Mouse (Mus musculus) limb, embryonic 12.5 days (tissue): ENCODE data around the gene Adgre1. TPM values are rescaled to one million over a fixed set of nuclear protein-coding genes. Genes with fewer than 3 reads are reported as not detected.
"Not testable (repeated sequence)": the region's sequence is repeated elsewhere in the genome, so short reads cannot be mapped to it uniquely, and the experiment has no call there.

Experiments used
- ATAC-seq: fragments of 200-750 bp; cut with Nextera tagmentation; 2 replicates; pipeline ENCODE4 v1.8.0; 2017; ENCODE audit warnings: low read depth, moderate TSS enrichment; ENCODE audit not compliant: insufficient number of reproducible peaks, insufficient read depth, low FRiP score, low TSS enrichment
- H3K27ac ChIP-seq: fragments of 300-500 bp; sonication (generic); 2 replicates; pipeline ENCODE4 v1.5.1; 2016; ENCODE audit warnings: mild to moderate bottlenecking, moderate library complexity
- H3K27me3 ChIP-seq: fragments of 300-500 bp; sonication (generic); 2 replicates; pipeline ENCODE4 v1.6.1; 2016; ENCODE audit warnings: mild to moderate bottlenecking, moderate library complexity
- H3K36me3 ChIP-seq: fragments of 300-500 bp; sonication (generic); 2 replicates; pipeline ENCODE4 v1.6.1; 2016; ENCODE audit warnings: mild to moderate bottlenecking, moderate library complexity
- H3K4me1 ChIP-seq: fragments of 300-500 bp; sonication (generic); replicated peaks from 2 replicates; pipeline ENCODE4 v1.6.1; 2016
- H3K4me2 ChIP-seq: fragments of 300-500 bp; sonication (generic); 2 replicates; pipeline ENCODE4 v1.6.1; 2016; ENCODE audit warnings: mild to moderate bottlenecking, moderate library complexity
- H3K4me3 ChIP-seq: fragments of 300-500 bp; sonication (generic); replicated peaks from 2 replicates; pipeline ENCODE4 v1.5.1; 2016; ENCODE audit warnings: mild to moderate bottlenecking
- H3K9ac ChIP-seq: fragments of 300-500 bp; sonication (generic); replicated peaks from 2 replicates; pipeline ENCODE4 v1.6.1; 2016; ENCODE audit warnings: mild to moderate bottlenecking, moderate library complexity
- H3K9me3 ChIP-seq: fragments of 300-500 bp; sonication (generic); 2 replicates; pipeline ENCODE4 v1.6.1; 2016; ENCODE audit warnings: mild to moderate bottlenecking, moderate library complexity
- WGBS: fragments of 180-500 bp; shearing (Covaris S2); methylation state at CpG from one replicate; pipeline ENCODE4 v1.1.7; 2016; 5-methylcytosine and 5-hydroxymethylcytosine counted together
- polyA plus RNA-seq: library from polyadenylated mRNA; unstranded; fragments of >200 nt; fragmentation: Nextera tagmentation; extraction: Ambion mirVana; gene quantifications from 2 replicates; pipeline ENCODE4 v1.2.1, GENCODE M21; 2016

Gene Adgre1
- polyA plus RNA-seq = 3.4 and 4.0 TPM in 2 replicates

DNA sequence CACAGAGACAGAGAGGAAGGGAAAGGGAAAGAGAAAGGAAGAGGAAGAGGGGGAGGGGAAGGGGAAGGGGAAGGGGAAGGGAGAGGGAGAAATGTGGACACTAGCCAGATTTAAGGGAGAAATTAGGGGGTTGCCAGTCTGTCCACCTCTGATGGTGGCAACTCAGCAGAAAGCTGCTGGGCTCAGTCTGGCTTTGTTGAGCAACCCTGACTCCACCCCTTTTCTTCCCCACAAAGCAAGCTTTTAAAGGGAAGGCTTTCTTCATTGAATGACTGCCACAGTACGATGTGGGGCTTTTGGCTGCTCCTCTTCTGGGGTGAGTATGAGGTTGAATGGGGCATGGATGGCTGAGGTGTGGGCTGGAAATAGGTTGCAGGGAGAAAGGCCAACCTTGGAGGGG lies at the start of gene Adgre1:
Adgre1 (plus strand) TSS at position 251 of the 400 bp plus-strand sequence.
- ATAC-seq = no peak
- no peak within 1 kb of the TSS for H3K27ac ChIP-seq
- WGBS = 33% methylated on average over 1 of the region's 1 CpGs

DNA sequence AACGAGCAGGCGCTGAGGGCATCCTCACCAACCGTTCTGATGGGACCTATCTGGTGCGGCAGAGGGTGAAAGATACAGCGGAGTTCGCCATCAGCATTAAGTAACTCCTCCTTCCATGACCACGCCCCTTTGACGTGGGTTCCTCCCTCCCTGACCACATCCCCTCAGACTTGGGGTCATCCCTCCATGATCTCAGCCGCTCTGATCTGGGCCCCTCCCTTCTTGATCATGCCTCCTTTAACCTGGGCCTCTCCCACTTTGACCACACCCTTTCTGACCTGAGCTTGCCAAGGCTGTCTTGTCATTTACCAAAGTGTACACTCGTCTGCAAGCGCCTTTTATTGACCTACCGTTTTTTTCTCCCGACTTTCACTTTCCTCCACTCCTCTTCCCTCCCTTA lies 46.7 kb upstream of the Adgre1 start:
- Histone ChIP-seq H3K4me3 (no peak overlapping the region), H3K9ac (no peak overlapping the region), H3K27me3 (no peaks in the 10 kb centered on the region), H3K27ac (no peak overlapping the region), H3K4me1 (no peaks in the 10 kb centered on the region), H3K36me3 (no peaks in the 10 kb centered on the region), H3K9me3 (no peaks in the 10 kb centered on the region), H3K4me2 (no peak overlapping the region)
- ATAC-seq = no peak
- 33% methylated on average over 13 of the region's 13 CpGs for WGBS

More for the DNA sequence above, at the start of gene Adgre1:
- H3K9ac ChIP-seq = no peak within 1 kb of the TSS
- no peak within 1 kb of the TSS for H3K4me2 ChIP-seq
- no peaks in the 10 kb centered on the region for H3K9me3 ChIP-seq
- H3K4me3 ChIP-seq = no peak within 1 kb of the TSS
- no peaks in the 10 kb centered on the region for H3K36me3 ChIP-seq
- H3K27me3 ChIP-seq = no peaks in the 10 kb centered on the region
- H3K4me1 ChIP-seq = no peaks in the 10 kb centered on the region

DNA sequence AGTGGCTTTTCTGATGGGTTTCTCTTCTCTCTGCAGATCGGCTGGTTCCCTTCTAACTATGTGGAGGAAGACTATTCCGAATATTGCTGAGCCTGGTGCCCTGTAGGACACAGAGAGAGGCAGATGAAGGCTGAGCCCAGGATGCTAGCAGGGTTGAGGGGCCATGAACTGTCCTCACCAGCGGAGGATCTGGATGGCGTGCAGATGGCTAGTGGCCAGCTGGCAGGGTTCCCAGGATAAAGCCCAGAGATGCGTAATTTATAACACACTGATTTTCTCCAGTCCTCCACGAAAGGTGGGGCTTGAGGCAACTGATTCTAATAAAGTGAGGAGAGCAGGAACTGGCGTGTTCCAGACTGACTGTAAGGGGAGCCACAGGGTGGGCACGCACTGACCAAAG lies 30.9 kb upstream of the Adgre1 start:
- no peaks in the 10 kb centered on the region for H3K27me3 ChIP-seq
- no peak overlapping the region for H3K9ac ChIP-seq
- H3K36me3 ChIP-seq = no peaks in the 10 kb centered on the region
- no peak overlapping the region for H3K4me3 ChIP-seq
- H3K9me3 ChIP-seq = no peaks in the 10 kb centered on the region
- no peaks in the 10 kb centered on the region for H3K4me1 ChIP-seq
- WGBS = 76% methylated on average over 8 of the region's 8 CpGs
- no peak for ATAC-seq
- no peak overlapping the region for H3K4me2 ChIP-seq
- no peak overlapping the region for H3K27ac ChIP-seq

DNA sequence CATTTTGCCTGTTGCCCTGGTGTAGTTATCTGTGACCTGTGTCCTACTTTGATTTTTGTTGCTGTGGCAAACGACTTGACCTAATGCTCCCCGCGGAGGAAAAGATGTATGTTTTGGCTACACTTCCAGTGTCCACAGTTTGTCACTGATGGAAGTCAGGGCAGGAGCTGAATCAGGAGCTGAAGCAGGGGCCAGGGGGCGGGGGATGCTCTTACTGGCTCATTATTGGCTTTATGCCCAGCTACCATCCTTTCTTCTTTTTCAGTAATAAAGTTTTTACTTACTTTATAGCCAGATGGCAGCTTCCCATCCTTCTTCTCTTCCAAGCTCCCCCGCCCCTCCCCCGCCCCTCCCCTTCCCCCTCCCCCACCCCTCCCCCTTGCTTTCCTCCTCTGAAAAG lies 29.5 kb upstream of the Adgre1 start:
- ATAC-seq = no peak

DNA sequence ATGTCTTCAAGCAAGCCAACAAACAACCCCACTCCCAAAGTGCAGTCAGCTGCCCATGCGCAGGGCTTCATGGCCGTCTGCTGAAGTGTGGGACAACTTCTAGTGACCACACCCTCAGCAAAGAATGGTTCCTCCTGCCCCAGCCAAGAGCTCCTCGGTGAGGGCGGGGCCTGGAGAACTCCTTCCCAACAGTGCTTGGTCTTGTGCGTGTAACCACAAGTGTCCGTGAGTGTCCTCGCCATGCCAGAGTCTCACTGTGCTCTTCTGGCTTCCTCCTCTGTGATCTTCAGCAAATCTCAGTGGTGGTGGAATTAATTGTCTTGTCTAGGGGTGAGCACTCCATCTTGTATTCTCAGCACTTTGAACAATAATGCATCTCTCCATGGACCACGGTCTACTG lies 27.5 kb upstream of the Adgre1 start:
- Histone ChIP-seq H3K36me3 (no peaks in the 10 kb centered on the region), H3K4me2 (no peak overlapping the region), H3K9me3 (no peaks in the 10 kb centered on the region), H3K27ac (no peak overlapping the region), H3K4me3 (no peak overlapping the region), H3K4me1 (no peaks in the 10 kb centered on the region), H3K9ac (no peak overlapping the region), H3K27me3 (0 out of 2 replicates have a peak, but pooled peaks cover 2% of the 10 kb centered on the region)
- WGBS = 90% methylated on average over 8 of the region's 8 CpGs
- no peak for ATAC-seq

More for the DNA sequence above, 29.5 kb upstream of the Adgre1 start:
- H3K4me1 ChIP-seq = no peaks in the 10 kb centered on the region
- no peak overlapping the region for H3K4me2 ChIP-seq
- H3K9me3 ChIP-seq = no peaks in the 10 kb centered on the region
- 0 out of 2 replicates have a peak, but pooled peaks cover 2% of the 10 kb centered on the region for H3K27me3 ChIP-seq
- no peaks in the 10 kb centered on the region for H3K36me3 ChIP-seq
- 61% methylated on average over 4 of the region's 6 CpGs for WGBS
- no peak overlapping the region for H3K9ac ChIP-seq
- H3K27ac ChIP-seq = no peak overlapping the region
- H3K4me3 ChIP-seq = no peak overlapping the region

DNA sequence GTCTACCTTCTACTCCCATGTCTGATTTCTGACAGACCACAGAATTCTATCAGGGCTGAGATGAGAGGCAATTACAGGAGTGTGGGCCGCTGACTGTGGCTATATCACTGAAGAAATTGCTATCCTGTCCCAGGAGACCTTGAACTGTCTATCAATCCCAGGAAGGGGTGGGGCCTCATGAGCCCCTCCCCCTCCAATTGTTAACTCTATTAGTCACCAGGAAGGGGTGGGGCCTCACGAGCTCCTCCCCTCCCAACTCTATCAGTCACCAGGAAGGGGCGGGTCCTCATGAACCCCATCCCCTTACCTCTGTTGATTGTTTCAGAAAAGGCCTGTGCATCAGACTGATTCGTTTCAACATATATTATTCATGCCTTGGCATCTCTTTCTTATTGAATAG lies 26.2 kb upstream of the Adgre1 start:
- H3K4me1 ChIP-seq = no peaks in the 10 kb centered on the region
- H3K27ac ChIP-seq = no peak overlapping the region
- H3K36me3 ChIP-seq = no peaks in the 10 kb centered on the region
- WGBS = 73% methylated on average over 4 of the region's 4 CpGs
- no peaks in the 10 kb centered on the region for H3K9me3 ChIP-seq
- H3K27me3 ChIP-seq = 0 out of 2 replicates have a peak, but pooled peaks cover 2% of the 10 kb centered on the region
- ATAC-seq = no peak
- H3K9ac ChIP-seq = no peak overlapping the region
- no peak overlapping the region for H3K4me3 ChIP-seq
- no peak overlapping the region for H3K4me2 ChIP-seq

DNA sequence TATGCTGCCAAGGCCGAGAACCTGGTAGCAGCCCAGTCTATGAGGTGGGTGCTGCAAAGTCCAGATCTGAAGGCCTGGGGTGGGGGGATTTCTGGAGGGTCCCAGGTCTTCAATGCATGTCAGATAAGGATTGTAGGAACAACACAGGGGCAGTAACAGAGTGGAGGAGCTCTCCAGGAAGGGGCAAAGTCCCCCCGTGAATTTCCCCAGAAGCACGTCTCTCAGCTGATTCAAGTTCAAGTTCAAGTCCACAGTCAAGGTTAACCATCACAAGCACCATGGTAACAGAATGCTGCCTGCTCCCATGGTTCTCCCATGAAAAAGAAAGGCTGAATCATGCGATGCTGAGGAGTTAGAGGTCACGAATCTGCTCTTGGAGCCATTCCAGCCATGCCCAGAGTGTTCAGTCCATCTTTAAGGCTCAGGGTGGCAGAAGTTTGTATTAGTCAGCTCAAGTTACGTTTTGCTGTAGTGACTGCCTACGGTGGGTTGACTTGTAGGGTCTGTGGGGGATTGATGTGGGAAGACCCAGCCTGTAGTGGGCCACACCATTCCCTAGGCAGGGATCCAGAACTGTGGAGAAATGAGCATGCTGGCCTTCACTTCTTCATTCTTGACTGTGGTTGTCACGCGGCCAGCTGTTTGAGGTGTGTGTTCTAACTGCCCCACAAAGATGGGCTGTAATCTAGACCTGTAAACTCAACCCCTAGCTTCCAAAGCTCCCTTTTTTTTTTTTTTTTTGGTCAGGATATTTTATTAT lies 24.3 kb upstream of the Adgre1 start:
- no peaks in the 10 kb centered on the region for H3K4me1 ChIP-seq
- 68% methylated on average over 9 of the region's 9 CpGs for WGBS
- H3K36me3 ChIP-seq = no peaks in the 10 kb centered on the region
- ATAC-seq = no peak
- no peaks in the 10 kb centered on the region for H3K9me3 ChIP-seq
- H3K9ac ChIP-seq = no peak overlapping the region
- H3K27me3 ChIP-seq = 0 out of 2 replicates have a peak, but pooled peaks cover 2% of the 10 kb centered on the region
- no peak overlapping the region for H3K27ac ChIP-seq
- H3K4me3 ChIP-seq = no peak overlapping the region
- H3K4me2 ChIP-seq = no peak overlapping the region

DNA sequence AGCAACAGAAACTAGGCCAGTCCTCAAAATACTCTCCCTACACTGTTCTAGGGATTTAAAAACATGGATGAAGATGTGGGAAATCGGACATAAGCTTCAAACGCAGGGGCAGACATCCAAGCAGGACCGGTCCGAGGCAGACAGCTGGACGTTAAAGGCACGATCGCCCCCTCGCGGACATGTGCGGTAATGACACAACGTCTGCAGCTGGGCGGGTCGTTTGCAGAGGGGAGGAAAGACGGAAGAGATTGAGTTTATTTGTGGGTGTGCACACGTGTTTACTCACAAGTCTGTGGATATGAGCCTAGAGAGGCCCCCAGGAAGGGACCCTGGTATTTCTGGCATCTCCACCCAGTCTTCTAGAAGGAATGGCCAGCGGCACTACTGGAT lies 23.7 kb upstream of the Adgre1 start:
- Histone ChIP-seq H3K4me3 (no peak overlapping the region), H3K27me3 (0 out of 2 replicates have a peak, but pooled peaks cover 2% of the 10 kb centered on the region), H3K36me3 (no peaks in the 10 kb centered on the region), H3K9me3 (no peaks in the 10 kb centered on the region), H3K4me1 (no peaks in the 10 kb centered on the region), H3K9ac (no peak overlapping the region), H3K27ac (no peak overlapping the region), H3K4me2 (no peak overlapping the region)
- no peak for ATAC-seq
- 8% methylated on average over 16 of the region's 16 CpGs for WGBS

DNA sequence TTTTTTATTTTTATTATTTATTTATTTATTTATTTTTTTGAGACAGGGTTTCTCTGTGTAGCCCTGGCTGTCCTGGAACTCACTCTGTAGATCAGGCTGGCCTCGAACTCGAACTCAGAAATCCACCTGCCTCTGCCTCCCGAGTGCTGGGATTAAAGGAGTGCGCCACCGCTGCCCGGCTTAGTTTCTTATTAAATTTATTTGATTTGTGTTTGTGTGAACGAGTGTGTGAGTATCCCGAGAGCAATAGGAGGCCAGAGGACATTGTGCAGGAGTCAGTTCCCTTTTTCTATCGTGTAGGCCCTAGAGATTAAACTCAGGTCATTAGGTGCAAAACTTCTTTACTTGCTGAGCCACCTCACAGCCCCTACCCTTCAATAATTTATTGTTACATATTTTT lies 23.3 kb upstream of the Adgre1 start:
- H3K4me2 ChIP-seq, H3K4me3 ChIP-seq, H3K27me3 ChIP-seq, H3K9ac ChIP-seq, H3K9me3 ChIP-seq, H3K36me3 ChIP-seq, ATAC-seq, H3K27ac ChIP-seq, H3K4me1 ChIP-seq: not testable (repeated sequence)
- WGBS = 72% methylated on average over 9 of the region's 9 CpGs

DNA sequence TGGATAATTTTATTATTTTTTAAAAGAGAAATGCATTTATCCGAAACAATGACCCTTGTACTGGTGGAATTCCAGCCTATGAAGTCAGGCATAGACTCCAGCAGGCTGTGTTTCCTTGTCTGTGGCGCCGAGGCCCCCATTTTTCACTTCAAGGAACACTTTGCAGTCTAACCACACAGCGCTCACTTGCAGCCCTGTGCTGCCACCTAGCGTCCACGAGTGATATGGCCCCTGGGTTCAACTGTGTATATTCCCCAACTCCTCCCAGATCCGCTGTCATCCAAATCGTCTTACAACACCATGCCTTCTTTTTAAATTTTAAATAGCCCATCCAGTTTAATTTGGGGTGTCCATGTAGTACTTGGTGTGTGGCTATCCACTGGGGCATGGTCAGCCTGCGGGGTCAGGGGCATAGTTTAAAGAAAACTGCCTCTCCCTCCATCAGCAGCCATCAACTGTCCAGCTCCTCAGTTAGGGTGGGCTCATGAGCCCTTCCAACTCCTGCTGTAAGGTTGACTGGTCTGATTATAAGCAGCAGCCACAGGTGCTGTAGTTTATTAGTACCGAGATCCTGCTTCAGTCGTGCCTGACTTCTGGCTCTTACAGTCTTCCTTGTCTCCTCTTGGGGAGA lies 22.7 kb upstream of the Adgre1 start:
- 15% methylated on average over 11 of the region's 11 CpGs for WGBS
- Histone ChIP-seq H3K27ac (no peak overlapping the region), H3K4me1 (no peaks in the 10 kb centered on the region), H3K9me3 (no peaks in the 10 kb centered on the region), H3K4me3 (no peak overlapping the region), H3K27me3 (0 out of 2 replicates have a peak, but pooled peaks cover 2% of the 10 kb centered on the region), H3K9ac (no peak overlapping the region), H3K4me2 (no peak overlapping the region), H3K36me3 (no peaks in the 10 kb centered on the region)
- ATAC-seq = peak; percentile 85

DNA sequence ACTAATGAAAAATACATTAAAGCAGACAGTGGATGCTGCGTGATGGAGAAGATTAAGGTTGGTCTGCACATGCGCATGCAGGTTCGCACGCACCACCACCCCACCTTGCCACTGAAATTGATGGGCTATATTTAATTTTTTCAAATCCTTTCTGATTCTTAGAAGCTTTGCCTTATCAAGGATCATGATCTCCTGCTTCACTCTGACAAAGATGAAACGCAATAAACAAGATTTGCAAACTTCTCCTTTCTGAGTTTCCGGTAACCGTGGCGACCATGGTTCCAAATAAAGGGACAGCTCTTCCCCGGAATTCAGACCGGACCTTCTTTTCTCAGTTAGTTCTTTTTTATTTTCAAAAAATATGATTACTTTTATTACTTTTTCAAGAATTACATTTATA lies 20.5 kb upstream of the Adgre1 start:
- no peak overlapping the region for H3K4me3 ChIP-seq
- 88% methylated on average over 10 of the region's 10 CpGs for WGBS

More for the DNA sequence above, 20.5 kb upstream of the Adgre1 start:
- Histone ChIP-seq H3K4me1 (no peaks in the 10 kb centered on the region), H3K27ac (no peak overlapping the region), H3K9me3 (no peaks in the 10 kb centered on the region), H3K4me2 (no peak overlapping the region), H3K36me3 (no peaks in the 10 kb centered on the region), H3K9ac (no peak overlapping the region), H3K27me3 (0 out of 2 replicates have a peak, but pooled peaks cover 2% of the 10 kb centered on the region)
- no peak for ATAC-seq
